Mouse (Mus musculus) MEL (cell line): Measurements from ENCODE around the gene Ppp1r12a. TPM values are rescaled to one million over a fixed set of nuclear protein-coding genes. Genes with fewer than 3 reads are reported as not detected.

Source experiments
- DNase-seq: peaks from one replicate; pipeline ENCODE4 v3.0.0; 2011; ENCODE audit warnings: low read depth, low spot score
- H3K27ac ChIP-seq: 2 replicates; pipeline ENCODE4 v1.5.1; 2012; ENCODE audit warnings: low read depth, mild to moderate bottlenecking, control low read depth, low read length, moderate library complexity; ENCODE audit not compliant: control insufficient read depth
- H3K27me3 ChIP-seq, 2 experiments: fragments of 150-350 bp in 1 of 2; sonication (generic) in 1 of 2; 2 replicates each; pipeline ENCODE4 v1.6.1; 2012; ENCODE audit warnings: low read length in 2 of 2, mild to moderate bottlenecking in 2 of 2, improper control_type of control experiment in 1 of 2, moderate library complexity in 1 of 2; ENCODE audit not compliant: insufficient read depth in 2 of 2, control insufficient read depth in 1 of 2
- H3K36me3 ChIP-seq, 2 experiments: 2 replicates each; pipeline ENCODE4 v1.6.1; 2012 to 2014; ENCODE audit warnings: low read length in 2 of 2, improper control_type of control experiment in 1 of 2, inconsistent platforms in 1 of 2, mild to moderate bottlenecking in 1 of 2; ENCODE audit not compliant: insufficient read depth in 2 of 2, control insufficient read depth in 1 of 2
- H3K4me1 ChIP-seq, 2 experiments: fragments of 150-350 bp in 1 of 2; sonication (generic) in 1 of 2; 2 replicates each; pipeline ENCODE4 v1.6.1; 2012; ENCODE audit warnings: low read length in 2 of 2, improper control_type of control experiment in 1 of 2, mild to moderate bottlenecking in 1 of 2; ENCODE audit not compliant: insufficient read depth in 2 of 2, control insufficient read depth in 1 of 2
- H3K4me3 ChIP-seq, 2 experiments: fragments of 150-350 bp in 1 of 2; sonication (generic) in 1 of 2; 2 replicates each; pipeline ENCODE4 v1.5.1; 2012; ENCODE audit warnings: low read depth in 2 of 2, low read length in 2 of 2, mild to moderate bottlenecking in 2 of 2, moderate library complexity in 2 of 2, control low read depth in 1 of 2, improper control_type of control experiment in 1 of 2; ENCODE audit not compliant: control insufficient read depth in 1 of 2, insufficient read depth in 1 of 2
- H3K79me2 ChIP-seq: 2 replicates; pipeline ENCODE4 v1.6.1; 2012; ENCODE audit warnings: mild to moderate bottlenecking, low read length, moderate library complexity; ENCODE audit not compliant: control insufficient read depth, poor library complexity, insufficient read depth
- H3K9ac ChIP-seq: 2 replicates; pipeline ENCODE4 v1.6.1; 2012; ENCODE audit warnings: low read depth, mild to moderate bottlenecking, control low read depth, low read length, moderate library complexity; ENCODE audit not compliant: control insufficient read depth, poor library complexity, severe bottlenecking
- H3K9me3 ChIP-seq: fragments of 150-350 bp; sonication (generic); replicated peaks from 2 replicates; pipeline ENCODE4 v1.6.1; 2012; ENCODE audit warnings: mild to moderate bottlenecking, low read length, improper control_type of control experiment, moderate library complexity; ENCODE audit not compliant: insufficient read depth
- CHD2 ChIP-seq: IDR thresholded peaks from 2 replicates; pipeline ENCODE4 v1.6.1; 2011; ENCODE audit warnings: low read length, improper control_type of control experiment
- CTCF ChIP-seq, 3 experiments: IDR thresholded peaks in 2 of 3; conservative IDR thresholded peaks in 1 of 3; 2 replicates each; pipeline ENCODE4 v1.5.1; 2011 to 2012; ENCODE audit warnings: low read length in 3 of 3, low read depth in 2 of 3, mild to moderate bottlenecking in 2 of 3, improper control_type of control experiment in 1 of 3, inconsistent platforms in 1 of 3, mixed read lengths in 1 of 3, moderate library complexity in 1 of 3; ENCODE audit not compliant: control insufficient read depth in 1 of 3, insufficient read depth in 1 of 3, poor library complexity in 1 of 3, severe bottlenecking in 1 of 3
- ETS1 ChIP-seq: IDR thresholded peaks from 2 replicates; pipeline ENCODE4 v1.6.1; 2012; ENCODE audit warnings: low read depth, mild to moderate bottlenecking, inconsistent platforms, low read length, improper control_type of control experiment, moderate library complexity
- HCFC1 ChIP-seq: IDR thresholded peaks from 2 replicates; pipeline ENCODE4 v1.6.1; 2012; ENCODE audit warnings: low read depth, mild to moderate bottlenecking, inconsistent platforms, low read length, improper control_type of control experiment, moderate library complexity
- JUND ChIP-seq: IDR thresholded peaks from 2 replicates; pipeline ENCODE4 v1.6.1; 2011; ENCODE audit warnings: low read depth, mild to moderate bottlenecking, improper control_type of control experiment, low read length
- MAX ChIP-seq: IDR thresholded peaks from 2 replicates; pipeline ENCODE4 v1.6.1; 2011; ENCODE audit warnings: low read length, improper control_type of control experiment
- MEF2A ChIP-seq: IDR thresholded peaks from 2 replicates; pipeline ENCODE4 v1.6.1; 2014; ENCODE audit warnings: low read depth, mild to moderate bottlenecking, inconsistent platforms, low read length, improper control_type of control experiment; ENCODE audit not compliant: poor library complexity, insufficient replicate concordance, severe bottlenecking; ENCODE audit errors: extremely low read depth
- MYB ChIP-seq: IDR thresholded peaks from 2 replicates; pipeline ENCODE4 v1.6.1; 2011; ENCODE audit warnings: mild to moderate bottlenecking, low read depth, low read length, improper control_type of control experiment
- POLR2AphosphoS5 ChIP-seq: IDR thresholded peaks from 2 replicates; pipeline ENCODE4 v1.6.1; 2012; ENCODE audit warnings: low read depth, borderline replicate concordance, mild to moderate bottlenecking, inconsistent platforms, low read length, moderate library complexity, mixed read lengths
- RAD21 ChIP-seq: IDR thresholded peaks from 2 replicates; pipeline ENCODE4 v1.6.1; 2011; ENCODE audit warnings: mild to moderate bottlenecking, low read depth, low read length, improper control_type of control experiment
- SIN3A ChIP-seq: IDR thresholded peaks from 2 replicates; pipeline ENCODE4 v1.6.1; 2012; ENCODE audit warnings: low read length, improper control_type of control experiment, inconsistent platforms
- SMC3 ChIP-seq: IDR thresholded peaks from 2 replicates; pipeline ENCODE4 v1.6.1; 2011; ENCODE audit warnings: low read depth, low read length, improper control_type of control experiment
- ZC3H11A ChIP-seq: IDR thresholded peaks from 2 replicates; pipeline ENCODE4 v1.6.1; 2012; ENCODE audit warnings: low read depth, mild to moderate bottlenecking, inconsistent platforms, low read length, improper control_type of control experiment
- ZKSCAN1 ChIP-seq: IDR thresholded peaks from 2 replicates; pipeline ENCODE4 v1.6.1; 2012; ENCODE audit warnings: low read depth, mild to moderate bottlenecking, inconsistent platforms, low read length, improper control_type of control experiment, moderate library complexity
- polyA plus RNA-seq, 2 experiments: library from polyadenylated mRNA; stranded (reverse) in 1 of 2; unstranded in 1 of 2; fragments of >175 nt in 1 of 2; fragments of >200 nt in 1 of 2; gene quantifications; 2 replicates each; pipeline versions ENCODE4 v1.2.1 to v1.2.4; 2012; ENCODE audit warnings: low replicate concordance in 2 of 2, low read depth in 1 of 2; ENCODE audit not compliant: insufficient read length in 2 of 2, insufficient read depth in 1 of 2, missing spikeins in 1 of 2
- total RNA-seq: library from RNA; depleted of rRNA; stranded (reverse); fragments of 300-350 nt; gene quantifications from 2 replicates; pipeline ENCODE4 v1.2.3, GENCODE M21; 2012

Gene Ppp1r12a
- total and polyA plus RNA-seq, 3 experiments: 46.5 to 86.6 (median 59.1) TPM

DNA sequence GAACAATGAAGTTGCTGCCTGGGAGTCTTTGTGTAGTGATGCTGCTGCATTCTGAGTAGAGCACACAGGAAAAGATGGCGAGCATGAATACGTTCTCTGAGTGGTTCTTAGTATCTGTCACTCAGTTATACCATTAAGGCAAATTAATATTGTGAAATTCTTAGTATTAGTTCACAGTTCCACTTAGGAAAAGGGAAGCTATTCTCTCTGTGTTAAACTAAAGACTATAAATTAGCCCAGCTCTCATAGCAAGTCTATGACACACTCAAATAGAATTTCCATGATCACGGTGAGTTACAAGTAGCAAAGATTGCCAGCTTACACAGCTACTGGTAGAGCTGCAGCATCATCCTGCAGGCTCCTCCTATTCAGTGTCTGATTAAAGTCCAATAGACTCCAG, 23.3 kb downstream of the Ppp1r12a start:
- Histone ChIP-seq H3K9ac (no peak overlapping the region), H3K9me3 (no peaks in the 10 kb centered on the region), H3K4me1 (peaks cover 6 to 12% of the 10 kb centered on the region in 2 experiments; a peak in 3 of 4 replicates), H3K27me3 (no peaks in the 10 kb centered on the region), H3K79me2 (peaks cover 55% of the 10 kb centered on the region)
- DNase-seq: no peak
- no peak for TF ChIP-seq ZKSCAN1
- TF ChIP-seq, all 39 proteins: peak for 0
- Histone ChIP-seq H3K36me3 (peaks cover 0 to 24% of the 10 kb centered on the region in 2 experiments; a peak in 3 of 4 replicates), H3K4me3 (no peak overlapping the region), H3K27ac (no peak overlapping the region)

DNA sequence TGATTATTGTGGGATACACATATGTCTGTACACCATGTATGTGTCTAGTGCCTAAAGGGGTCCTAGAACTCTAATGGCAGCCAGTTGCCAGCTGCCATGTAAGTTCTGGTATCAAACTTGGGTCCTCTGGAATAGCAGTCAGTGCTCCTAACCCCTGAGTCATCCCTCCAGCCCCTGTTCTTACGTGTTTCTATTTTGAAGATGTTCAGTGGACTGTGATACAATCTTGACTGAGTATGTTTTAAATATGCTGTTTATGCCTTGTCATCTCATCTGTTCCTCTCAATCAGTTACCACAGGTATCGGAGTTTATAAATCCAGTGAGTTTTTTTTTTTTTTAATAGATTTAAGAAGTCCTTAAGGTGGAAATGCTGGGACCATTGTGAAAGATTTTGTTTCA, 27.3 kb downstream of the Ppp1r12a start:
- peaks cover 2 to 5% of the 10 kb centered on the region in 2 experiments; a peak in 3 of 4 replicates for H3K4me1 ChIP-seq
- DNase-seq: no peak
- H3K4me3 ChIP-seq: no peak overlapping the region
- H3K27me3 ChIP-seq: no peaks in the 10 kb centered on the region
- TF ChIP-seq MAX: no peak
- no peak overlapping the region for H3K9ac ChIP-seq
- peaks cover 41% of the 10 kb centered on the region for H3K79me2 ChIP-seq
- H3K27ac ChIP-seq: no peak overlapping the region
- peaks cover 0 to 10% of the 10 kb centered on the region in 2 experiments; a peak in 2 of 4 replicates for H3K36me3 ChIP-seq
- no peaks in the 10 kb centered on the region for H3K9me3 ChIP-seq

DNA sequence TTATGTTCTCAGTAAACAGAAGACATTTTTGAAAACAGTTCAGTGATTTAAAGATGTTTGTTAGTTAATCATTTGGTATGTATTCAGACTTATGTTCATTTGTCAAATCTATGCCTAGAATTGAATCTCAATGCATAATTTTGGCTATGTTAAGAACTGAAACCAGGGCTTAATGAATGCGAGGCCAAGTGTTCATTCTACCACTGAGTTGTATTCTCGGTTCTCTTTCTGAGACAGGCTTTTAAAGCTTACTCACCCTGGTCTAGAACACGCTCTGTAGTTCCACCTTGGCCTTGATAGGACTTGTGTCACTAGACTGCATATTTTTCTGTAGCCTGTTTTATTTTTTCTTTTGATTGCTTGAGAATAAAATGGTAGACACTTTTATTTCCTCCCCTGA, 28.0 kb downstream of the Ppp1r12a start:
- no peak for TF ChIP-seq MYB
- TF ChIP-seq JUND: no peak
- TF ChIP-seq ETS1: no peak
- no peak for TF ChIP-seq HCFC1
- Histone ChIP-seq H3K27me3 (no peaks in the 10 kb centered on the region), H3K9me3 (no peaks in the 10 kb centered on the region), H3K79me2 (peaks cover 41% of the 10 kb centered on the region), H3K9ac (no peak overlapping the region), H3K27ac (no peak overlapping the region), H3K36me3 (peaks cover 0 to 10% of the 10 kb centered on the region in 2 experiments; a peak in 2 of 4 replicates), H3K4me3 (no peak overlapping the region), H3K4me1 (peaks cover 2 to 5% of the 10 kb centered on the region in 2 experiments; a peak in 3 of 4 replicates)
- no peak for DNase-seq

DNA sequence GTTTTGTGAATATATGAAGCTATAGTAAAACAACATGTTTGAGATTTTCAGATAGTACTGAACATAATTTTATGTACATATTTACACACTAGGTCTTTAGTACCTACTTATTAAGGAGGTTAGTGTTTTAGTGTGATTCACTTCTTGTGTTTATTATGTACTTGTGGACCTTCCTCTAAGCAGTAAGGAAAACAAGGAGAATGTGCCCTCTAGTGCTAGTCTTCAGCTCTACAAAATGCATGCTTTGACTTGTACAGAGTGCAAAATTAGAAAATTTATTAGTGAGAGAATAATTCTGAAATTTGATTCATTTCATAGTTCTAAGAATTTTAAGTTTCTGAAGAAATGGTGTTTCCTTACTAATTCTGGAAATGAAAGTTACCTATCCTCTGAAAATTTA, 28.6 kb downstream of the Ppp1r12a start:
- Histone ChIP-seq H3K9me3 (no peaks in the 10 kb centered on the region), H3K4me1 (peaks cover 2 to 5% of the 10 kb centered on the region in 2 experiments; a peak in 3 of 4 replicates), H3K27me3 (no peaks in the 10 kb centered on the region), H3K4me3 (peak overlapping the region in 1 of 2 experiments; percentile 44; a peak in 1 of 4 replicates), H3K27ac (no peak overlapping the region), H3K36me3 (peaks cover 0 to 10% of the 10 kb centered on the region in 2 experiments; a peak in 2 of 4 replicates), H3K9ac (no peak overlapping the region), H3K79me2 (peaks cover 42% of the 10 kb centered on the region)
- DNase-seq: peak; percentile 50
- 0 out of 2 replicates have a peak, but pooled peaks have one; percentile 19 for TF ChIP-seq ZC3H11A
- peak in 1 of 3 experiments; percentile 53; a peak in 3 of 6 replicates for TF ChIP-seq CTCF (IDR thresholded peaks at IDR 0.05 in 2 of 3, conservative IDR thresholded peaks at IDR 0.05 in 1 of 3; ENCODE audit: control insufficient read depth in 1 of 3, insufficient read depth in 1 of 3, low read depth in 2 of 3, low read length in 3 of 3, poor library complexity in 1 of 3, severe bottlenecking in 1 of 3)
- no peak for TF ChIP-seq CHD2
- TF ChIP-seq RAD21: peak; percentile 45
- TF ChIP-seq MEF2A: no peak
- TF ChIP-seq SMC3: peak; percentile 49
- no peak for TF ChIP-seq POLR2AphosphoS5
- TF ChIP-seq SIN3A: peak; percentile 27; the same call in 1 of the 2 replicates
- no peak for TF ChIP-seq MAX
